Mouse (Mus musculus) kidney, adult 2 months (tissue): ENCODE measurements at regions not wholly inside any gene's neighbourhood (a gene's known extent, or its start where the extent isn't known, plus 50 kb on each side); places are given as distances from the start of the nearest gene placed in this dataset.

Experiments used
- CTCF ChIP-seq: fragments of 200-500 bp; conservative IDR thresholded peaks from 2 replicates; pipeline ENCODE4 v1.5.1; 2011; ENCODE audit warnings: low read depth, mild to moderate bottlenecking, control low read depth, low read length, moderate library complexity, mixed read lengths; ENCODE audit not compliant: insufficient read depth, insufficient read length
- POLR2A ChIP-seq: fragments of 200-500 bp; IDR thresholded peaks from one replicate; pipeline ENCODE4 v1.6.1; 2011; ENCODE audit warnings: low read depth, low read length, control low read depth

GRCm38 (mm10) chr10:8028840-8029239 is 72.8 kb upstream of the Tab2 start:
- no peak for TF ChIP-seq CTCF
- TF ChIP-seq POLR2A: no peak
